ENCODE assay signal across 26 mouse cellular contexts in genomic region chr11:44656916-44657315, GRCm38 (mm10). TPM values are rescaled to one million over a fixed set of nuclear protein-coding genes. Genes with fewer than 3 reads are reported as not detected.
DNase-seq lines count a peak whose midpoint lies in the region; ATAC-seq and TF ChIP-seq lines count a peak whose summit lies in the region.
"Had no signal": no experiment of that assay in that cellular context is flagged by ENCODE, and none has a peak within 500 bp of the region (broad histone marks: within the 10 kb centered on the region; RNA-seq: fewer than 3 reads in every experiment).

No protein-coding gene starts in this region.

- TF ChIP-seq POLR2A in CH12.LX (IDR thresholded peaks at IDR 0.05; ENCODE audit: low read depth, low read length), result no peak

- peaks cover 18% of the 10 kb centered on the region for H3K4me1 ChIP-seq in forebrain, embryonic 13.5 days
- H3K4me1 ChIP-seq in forebrain, embryonic 10.5 days, result peaks cover 40% of the 10 kb centered on the region
- H3K4me1 ChIP-seq in midbrain, embryonic 14.5 days (ENCODE audit: control insufficient read depth, insufficient read depth, low read length), result peaks cover 38% of the 10 kb centered on the region
- H3K4me1 ChIP-seq in midbrain, embryonic 15.5 days, result peaks cover 25% of the 10 kb centered on the region
- H3K4me1 ChIP-seq in CH12.LX (ENCODE audit: control insufficient read depth in 1 of 2, insufficient read depth in 2 of 2), result peaks cover 22 to 90% of the 10 kb centered on the region in 2 experiments
- H3K4me1 ChIP-seq: heart, embryonic 15.5 days; liver, embryonic 12.5 days had no signal

- no peaks in the 10 kb centered on the region for H3K36me3 ChIP-seq in forebrain, embryonic 13.5 days (ENCODE audit: poor library complexity, severe bottlenecking)
- no peaks in the 10 kb centered on the region for H3K36me3 ChIP-seq in forebrain, embryonic 10.5 days (replicated peaks)
- H3K36me3 ChIP-seq in midbrain, embryonic 14.5 days (ENCODE audit: control insufficient read depth, insufficient read depth, low read length), result no peaks in the 10 kb centered on the region
- H3K36me3 ChIP-seq in midbrain, embryonic 15.5 days (replicated peaks), result no peaks in the 10 kb centered on the region
- H3K36me3 ChIP-seq in CH12.LX (replicated peaks in 1 of 2; ENCODE audit: control insufficient read depth in 1 of 2, insufficient read depth in 1 of 2, low read length in 1 of 2), result peaks cover 16 to 45% of the 10 kb centered on the region in 2 experiments
- H3K36me3 ChIP-seq: embryonic facial prominence, embryonic 13.5 days; heart, embryonic 15.5 days; limb, embryonic 13.5 days; liver, embryonic 12.5 days; neural tube, embryonic 13.5 days had no signal

- H3K27me3 ChIP-seq in forebrain, embryonic 13.5 days, result peaks cover 60% of the 10 kb centered on the region
- H3K27me3 ChIP-seq in forebrain, embryonic 10.5 days (ENCODE audit: poor library complexity, severe bottlenecking), result peaks cover 83% of the 10 kb centered on the region
- H3K27me3 ChIP-seq in midbrain, embryonic 14.5 days (ENCODE audit: control insufficient read depth, insufficient read depth, low read length), result no peaks in the 10 kb centered on the region
- H3K27me3 ChIP-seq in midbrain, embryonic 15.5 days (replicated peaks), result no peaks in the 10 kb centered on the region
- no peaks in the 10 kb centered on the region for H3K27me3 ChIP-seq in CH12.LX (replicated peaks)
- H3K27me3 ChIP-seq: heart, embryonic 15.5 days; limb, embryonic 13.5 days; neural tube, embryonic 13.5 days had no signal

- H3K27ac ChIP-seq in forebrain, embryonic 13.5 days, result no peak overlapping the region
- no peak overlapping the region for H3K27ac ChIP-seq in forebrain, embryonic 10.5 days
- no peak overlapping the region for H3K27ac ChIP-seq in midbrain, embryonic 14.5 days (replicated peaks; ENCODE audit: low read depth, low read length)
- H3K27ac ChIP-seq in midbrain, embryonic 15.5 days, result no peak overlapping the region
- H3K27ac ChIP-seq in CH12.LX (ENCODE audit: insufficient read depth, low read depth), result no peak overlapping the region
- H3K27ac ChIP-seq: embryonic facial prominence, embryonic 13.5 days; heart, embryonic 15.5 days; kidney, postnatal 0 days; limb, embryonic 13.5 days; liver, embryonic 12.5 days had no signal

- no peaks in the 10 kb centered on the region for H3K9me3 ChIP-seq in forebrain, embryonic 13.5 days (replicated peaks)
- H3K9me3 ChIP-seq in forebrain, embryonic 10.5 days, result no peaks in the 10 kb centered on the region
- H3K9me3 ChIP-seq in midbrain, embryonic 14.5 days (ENCODE audit: control insufficient read depth, low read length), result no peaks in the 10 kb centered on the region
- no peaks in the 10 kb centered on the region for H3K9me3 ChIP-seq in midbrain, embryonic 15.5 days
- H3K9me3 ChIP-seq in CH12.LX (replicated peaks; ENCODE audit: low read length), result no peaks in the 10 kb centered on the region
- H3K9me3 ChIP-seq: embryonic facial prominence, embryonic 13.5 days; heart, embryonic 15.5 days; limb, embryonic 13.5 days; liver, embryonic 12.5 days; neural tube, embryonic 13.5 days had no signal

- H3K4me2 ChIP-seq in forebrain, embryonic 13.5 days, result no peak overlapping the region
- H3K4me2 ChIP-seq in midbrain, embryonic 14.5 days (ENCODE audit: low read length), result no peak overlapping the region
- H3K4me2 ChIP-seq in midbrain, embryonic 15.5 days, result no peak overlapping the region
- H3K4me2 ChIP-seq in CH12.LX (ENCODE audit: insufficient read depth, low read depth, poor library complexity, severe bottlenecking), result no peak overlapping the region
- H3K4me2 ChIP-seq: embryonic facial prominence, embryonic 13.5 days; heart, embryonic 15.5 days; limb, embryonic 13.5 days; liver, embryonic 12.5 days; neural tube, embryonic 13.5 days had no signal

- TF ChIP-seq RAD21 in CH12.LX (IDR thresholded peaks at IDR 0.05; ENCODE audit: low read depth, low read length), result no peak

- TF ChIP-seq CTCF in CH12.LX (conservative IDR thresholded peaks at IDR 0.05 in 1 of 2, IDR thresholded peaks at IDR 0.05 in 1 of 2; ENCODE audit: low read depth in 2 of 2, low read length in 2 of 2), result no peak

- peaks cover 51% of the 10 kb centered on the region for H3K79me2 ChIP-seq in CH12.LX (replicated peaks; ENCODE audit: control insufficient read depth, extremely low read depth, insufficient read depth, poor library complexity, severe bottlenecking)

- dilution Hi-C loops in CH12.LX (cut with MboI; ENCODE audit: extremely low pct_ligation_motif_present, extremely low pct_unique_long_range_greater_than_20kb, low sequenced_read_pairs), result no loop called here

- H3K4me3 ChIP-seq in forebrain, embryonic 13.5 days, result no peak overlapping the region
- H3K4me3 ChIP-seq in forebrain, embryonic 10.5 days, result no peak overlapping the region
- no peak overlapping the region for H3K4me3 ChIP-seq in midbrain, embryonic 14.5 days (replicated peaks; ENCODE audit: low read depth, low read length)
- H3K4me3 ChIP-seq in midbrain, embryonic 15.5 days, result no peak overlapping the region
- H3K4me3 ChIP-seq in CH12.LX (replicated peaks in 1 of 3; ENCODE audit: low read depth in 2 of 3, low read length in 2 of 3, poor library complexity in 1 of 3), result no peak overlapping the region
- H3K4me3 ChIP-seq: embryonic facial prominence, embryonic 13.5 days; erythroblast, embryonic 14.5 days; gastrocnemius, adult 2 months; heart, embryonic 15.5 days; limb, embryonic 13.5 days; liver, embryonic 12.5 days; neural tube, embryonic 13.5 days had no signal

- TF ChIP-seq EP300 in CH12.LX (IDR thresholded peaks at IDR 0.05; ENCODE audit: low read length), result no peak

- peak; percentile 78 for ATAC-seq in forebrain, embryonic 13.5 days
- no peak; the same call in 1 of the 2 replicates for ATAC-seq in midbrain, embryonic 14.5 days (ENCODE audit: low FRiP score, low TSS enrichment)
- ATAC-seq in midbrain, embryonic 15.5 days (replicated peaks), result no peak
- ATAC-seq: activated CD4-positive, CD25-positive, alpha-beta regulatory T cell, adult 4 months; liver, embryonic 12.5 days had no signal

- DNase-seq in forebrain, embryonic 10.5 days (ENCODE audit: extremely low spot score, low spot score), result no peak
- DNase-seq in midbrain, embryonic 14.5 days, result peak; percentile 68
- peak; percentile 56 for DNase-seq in CH12.LX (ENCODE audit: extremely low read depth)
- DNase-seq in embryo, embryonic 11 days, result peak; percentile 62
- no peak for DNase-seq in adrenal gland, postnatal 36 days
- no peak for DNase-seq in gastrocnemius, adult 8-10 months (ENCODE audit: low spot score in 2 of 2)
- DNase-seq: adrenal gland, adult 8-10 months; B cell, adult 2 months; cerebellum, adult 9-10 months; gastrocnemius, adult 2 months; heart, postnatal 4 days; kidney, adult 2 months; layer of hippocampus, adult 9-11 months; lung, adult 2 months; lung, postnatal 14 days had no signal

- no peak overlapping the region for H3K9ac ChIP-seq in forebrain, embryonic 13.5 days
- no peak overlapping the region for H3K9ac ChIP-seq in midbrain, embryonic 14.5 days (replicated peaks; ENCODE audit: low read length)
- H3K9ac ChIP-seq in midbrain, embryonic 15.5 days, result no peak overlapping the region
- H3K9ac ChIP-seq in CH12.LX (ENCODE audit: insufficient read depth, low read depth), result no peak overlapping the region
- H3K9ac ChIP-seq: embryonic facial prominence, embryonic 13.5 days; heart, embryonic 15.5 days; limb, embryonic 13.5 days; liver, embryonic 12.5 days; neural tube, embryonic 13.5 days had no signal

- in situ Hi-C loops in CH12.LX (cut with MboI; ENCODE audit: low pct_ligation_motif_present, low pct_unique_long_range_greater_than_20kb, low sequenced_read_pairs), result no loop called here

TF ChIP-seq in CH12.LX, 34 proteins besides CTCF, POLR2A, EP300 and RAD21:
- no peak for TF ChIP-seq PAX5 (IDR thresholded peaks at IDR 0.05; ENCODE audit: low read length)

RNA-seq across cellular contexts. Expression of gene Ebf1, which starts 39.8 kb away (rescaled TPM):
- polyA plus RNA-seq in forebrain, embryonic 13.5 days (2015; fragmentation: Nextera tagmentation; extraction: Ambion mirVana), result 30.7 and 36.4 TPM in 2 replicates
- 8.1 and 8.4 TPM in 2 replicates for polyA plus RNA-seq in forebrain, embryonic 10.5 days (2016; fragmentation: Nextera tagmentation; extraction: Ambion mirVana)
- polyA plus RNA-seq in midbrain, embryonic 14.5 days (2014; fragmentation: Nextera tagmentation; extraction: Ambion mirVana), result 98.3 and 112 TPM in 2 replicates
- polyA plus RNA-seq in midbrain, embryonic 15.5 days (2015; fragmentation: Nextera tagmentation; extraction: Ambion mirVana), result 66.6 and 68.9 TPM in 2 replicates
- total RNA-seq in CH12.LX (2012; rRNA removed), result 24.9 and 37.8 TPM in 2 replicates
- 42.8 and 44.2 TPM in 2 replicates for total RNA-seq in CH12.LX (2014; rRNA removed)
- 52.5 and 60.7 TPM in 2 replicates for polyA plus RNA-seq in CH12.LX (2012; ENCODE audit: insufficient read length, low read depth)
- 10 to 100 TPM; 16.8 to 30.3 TPM for total RNA-seq in adrenal gland, postnatal 36 days (2021)
- total RNA-seq in gastrocnemius, adult 8-10 months (2022), result 1 to 10 TPM; 5.1 to 8.0 (median 6.2) TPM
- total RNA-seq: common myeloid progenitor, adult 5-6 weeks had no signal
- polyA plus RNA-seq: erythroblast, embryonic 14.5 days had no signal

Comparison
In these comparisons a context has a peak if more than half of its experiments do, and no peak if none do; other contexts are left out.
1. DNase-seq: peak in midbrain, embryonic 14.5 days (single experiment), CH12.LX (single experiment) and embryo, embryonic 11 days (single experiment); none in forebrain, embryonic 10.5 days (single experiment), adrenal gland, postnatal 36 days (0 of 2) and gastrocnemius, adult 8-10 months (0 of 2).